In the genomic region with DNA sequence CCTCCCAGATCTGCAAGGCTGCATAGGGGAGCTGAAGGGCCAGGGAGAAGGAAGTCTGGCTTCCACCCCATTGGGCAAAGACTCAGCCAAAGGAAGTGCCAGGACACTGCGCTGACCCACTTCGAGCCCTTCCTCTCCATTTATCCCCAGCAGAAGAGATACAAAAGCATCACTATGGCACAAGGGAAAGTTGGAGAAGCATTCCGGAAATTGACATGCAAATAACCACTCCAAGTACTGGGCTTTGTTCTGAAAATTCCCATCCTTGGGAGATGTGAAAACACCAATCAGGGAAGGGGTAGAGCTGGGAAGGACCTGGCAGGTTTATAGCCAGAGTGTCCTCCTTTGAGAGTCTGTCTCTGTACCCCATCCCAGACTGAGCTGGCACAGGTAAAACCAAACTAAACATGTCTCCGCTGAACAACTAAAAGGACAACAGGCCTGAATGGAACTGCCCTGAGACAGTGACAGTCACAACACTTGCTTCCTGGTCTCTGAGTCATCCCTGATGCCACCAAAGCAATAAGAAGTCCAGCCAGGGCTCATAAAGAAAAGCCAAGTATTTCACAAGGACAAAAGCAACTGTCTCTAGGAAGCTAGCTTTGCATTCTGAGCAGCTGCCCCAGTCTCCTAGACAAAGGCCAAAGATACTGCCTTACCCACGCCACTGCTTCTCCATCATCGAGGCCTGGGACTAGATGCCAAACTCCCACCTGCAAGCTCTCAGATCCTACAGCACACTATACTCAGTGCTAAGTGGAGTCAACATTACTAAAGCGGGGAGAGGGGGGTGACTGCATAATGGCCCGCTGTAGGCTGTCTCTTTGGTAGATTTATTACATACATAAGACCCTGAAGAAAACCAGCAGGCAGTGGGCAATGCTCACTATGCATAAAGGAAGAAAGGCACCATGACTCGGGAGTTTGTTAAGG, we compare ENCODE assay signal across 9 mouse cellular contexts.
DNase-seq lines count a peak whose midpoint lies in the region; ATAC-seq and TF ChIP-seq lines count a peak whose summit lies in the region.
"Had no signal": no experiment of that assay in that cellular context is flagged by ENCODE, and none has a peak within 500 bp of the region (broad histone marks: within the 10 kb centered on the region; RNA-seq: fewer than 3 reads in every experiment).

No protein-coding gene starts in this region.

- ATAC-seq in hindbrain, embryonic 13.5 days (ENCODE audit: low FRiP score) = peak; percentile 62
- ATAC-seq in midbrain, embryonic 14.5 days (ENCODE audit: low FRiP score, low TSS enrichment) = peak; percentile 43; the same call in 1 of the 2 replicates
- ATAC-seq in heart, embryonic 12.5 days (ENCODE audit: insufficient number of reproducible peaks, low FRiP score) = no peak
- ATAC-seq: intestine, embryonic 15.5 days had no signal

- peak; percentile 79 for DNase-seq in Muller cell, postnatal 12 days (ENCODE audit: inconsistent ontology term)
- DNase-seq in brain, embryonic 14.5 days (ENCODE audit: low read depth) = peak; percentile 53
- no peak for DNase-seq in midbrain, embryonic 14.5 days
- no peak for DNase-seq in lung, postnatal 25 days (ENCODE audit: low spot score)
- DNase-seq in spleen, adult 18-20 months = no peak

- no peak overlapping the region for H3K4me3 ChIP-seq in hindbrain, embryonic 13.5 days
- H3K4me3 ChIP-seq in midbrain, embryonic 14.5 days (replicated peaks; ENCODE audit: low read depth, low read length) = no peak overlapping the region
- H3K4me3 ChIP-seq in heart, embryonic 12.5 days = no peak overlapping the region
- H3K4me3 ChIP-seq: intestine, embryonic 15.5 days; limb, embryonic 12.5 days had no signal

- TF ChIP-seq CTCF in brain, embryonic 14.5 days (IDR thresholded peaks at IDR 0.05; ENCODE audit: borderline replicate concordance, extremely low read depth, insufficient read depth, insufficient read length) = no peak

- peaks cover 30% of the 10 kb centered on the region for H3K4me1 ChIP-seq in hindbrain, embryonic 13.5 days (replicated peaks)
- peaks cover 10% of the 10 kb centered on the region; the same call in 1 of the 2 replicates for H3K4me1 ChIP-seq in midbrain, embryonic 14.5 days (ENCODE audit: control insufficient read depth, insufficient read depth, low read length)
- no peaks in the 10 kb centered on the region for H3K4me1 ChIP-seq in heart, embryonic 12.5 days (replicated peaks)
- H3K4me1 ChIP-seq: intestine, embryonic 15.5 days; limb, embryonic 12.5 days had no signal

- H3K27me3 ChIP-seq in hindbrain, embryonic 13.5 days = no peaks in the 10 kb centered on the region
- no peaks in the 10 kb centered on the region for H3K27me3 ChIP-seq in midbrain, embryonic 14.5 days (ENCODE audit: control insufficient read depth, insufficient read depth, low read length)
- H3K27me3 ChIP-seq in heart, embryonic 12.5 days (replicated peaks) = no peaks in the 10 kb centered on the region
- H3K27me3 ChIP-seq: intestine, embryonic 15.5 days had no signal

- no peak for TF ChIP-seq POLR2A in brain, embryonic 14.5 days (IDR thresholded peaks at IDR 0.05; ENCODE audit: borderline replicate concordance, extremely low read depth, insufficient read depth, insufficient read length, poor library complexity, severe bottlenecking)

- WGBS in hindbrain, embryonic 13.5 days = 47% methylated on average over 9 of the region's 9 CpGs
- WGBS in midbrain, embryonic 14.5 days = 61% methylated on average over 9 of the region's 9 CpGs
- WGBS in heart, embryonic 12.5 days = 80% methylated on average over 9 of the region's 9 CpGs

- peak overlapping the region; percentile 66 for H3K27ac ChIP-seq in hindbrain, embryonic 13.5 days
- H3K27ac ChIP-seq in midbrain, embryonic 14.5 days (replicated peaks; ENCODE audit: low read depth, low read length) = peak overlapping the region; percentile 5; the same call in 1 of the 2 replicates
- H3K27ac ChIP-seq in heart, embryonic 12.5 days (ENCODE audit: poor library complexity, severe bottlenecking) = no peak overlapping the region
- H3K27ac ChIP-seq: intestine, embryonic 15.5 days; limb, embryonic 12.5 days had no signal

- no peaks in the 10 kb centered on the region for H3K36me3 ChIP-seq in hindbrain, embryonic 13.5 days
- H3K36me3 ChIP-seq in midbrain, embryonic 14.5 days (ENCODE audit: control insufficient read depth, insufficient read depth, low read length) = no peaks in the 10 kb centered on the region
- no peaks in the 10 kb centered on the region for H3K36me3 ChIP-seq in heart, embryonic 12.5 days
- H3K36me3 ChIP-seq: intestine, embryonic 15.5 days; limb, embryonic 12.5 days had no signal

- no peak overlapping the region for H3K4me2 ChIP-seq in hindbrain, embryonic 13.5 days
- H3K4me2 ChIP-seq in midbrain, embryonic 14.5 days (ENCODE audit: low read length) = no peak overlapping the region
- no peak overlapping the region for H3K4me2 ChIP-seq in heart, embryonic 12.5 days
- H3K4me2 ChIP-seq: intestine, embryonic 15.5 days; limb, embryonic 12.5 days had no signal

- H3K9me3 ChIP-seq in hindbrain, embryonic 13.5 days = no peaks in the 10 kb centered on the region
- H3K9me3 ChIP-seq in midbrain, embryonic 14.5 days (ENCODE audit: control insufficient read depth, low read length) = no peaks in the 10 kb centered on the region
- no peaks in the 10 kb centered on the region for H3K9me3 ChIP-seq in heart, embryonic 12.5 days (replicated peaks)
- H3K9me3 ChIP-seq: intestine, embryonic 15.5 days; limb, embryonic 12.5 days had no signal

- H3K9ac ChIP-seq in hindbrain, embryonic 13.5 days = no peak overlapping the region
- H3K9ac ChIP-seq in midbrain, embryonic 14.5 days (replicated peaks; ENCODE audit: low read length) = no peak overlapping the region
- H3K9ac ChIP-seq in heart, embryonic 12.5 days = no peak overlapping the region
- H3K9ac ChIP-seq: intestine, embryonic 15.5 days; limb, embryonic 12.5 days had no signal

Comparison
In these comparisons a context has a peak if more than half of its experiments do, and no peak if none do; other contexts are left out.
1. DNase-seq: peak in Muller cell, postnatal 12 days (single experiment) and brain, embryonic 14.5 days (single experiment); none in midbrain, embryonic 14.5 days (single experiment), lung, postnatal 25 days (single experiment) and spleen, adult 18-20 months (0 of 2).